Mouse (Mus musculus) c-Kit-positive CD71-positive TER-119-positive erythroid progenitor cells, embryonic 14.5 days (primary cell): ENCODE measurements around the gene Enho.

Experiments used
- DNase-seq: peaks from one replicate; pipeline ENCODE4 v3.0.0-alpha.2; 2013; ENCODE audit warnings: low spot score

The Enho gene

DNA sequence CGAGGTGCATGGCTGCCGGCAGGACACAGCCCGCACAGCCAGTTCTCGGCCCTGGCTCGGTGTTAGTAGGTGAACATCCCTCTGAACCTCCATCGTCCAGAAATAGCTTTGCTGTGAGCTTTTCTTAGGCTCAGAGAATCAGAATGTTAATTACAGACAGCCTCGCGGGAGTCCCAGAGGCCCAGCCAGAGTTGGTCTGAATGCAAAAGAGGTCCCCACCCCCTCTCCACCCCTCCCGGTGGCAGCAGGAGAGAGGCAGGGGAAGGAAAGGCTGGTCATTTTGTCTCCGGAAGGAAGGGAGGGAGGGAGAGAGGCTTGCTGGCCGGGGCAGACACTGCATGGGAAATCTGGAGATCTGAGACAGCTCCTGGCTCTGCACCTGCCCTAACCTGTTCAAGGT lies 8.7 kb downstream of the Enho start:
- DNase-seq = no peak

- no peak for DNase-seq
Measured at GRCm38 (mm10) chr4:41630196-41630595, 9.9 kb downstream of the Enho start.

DNA sequence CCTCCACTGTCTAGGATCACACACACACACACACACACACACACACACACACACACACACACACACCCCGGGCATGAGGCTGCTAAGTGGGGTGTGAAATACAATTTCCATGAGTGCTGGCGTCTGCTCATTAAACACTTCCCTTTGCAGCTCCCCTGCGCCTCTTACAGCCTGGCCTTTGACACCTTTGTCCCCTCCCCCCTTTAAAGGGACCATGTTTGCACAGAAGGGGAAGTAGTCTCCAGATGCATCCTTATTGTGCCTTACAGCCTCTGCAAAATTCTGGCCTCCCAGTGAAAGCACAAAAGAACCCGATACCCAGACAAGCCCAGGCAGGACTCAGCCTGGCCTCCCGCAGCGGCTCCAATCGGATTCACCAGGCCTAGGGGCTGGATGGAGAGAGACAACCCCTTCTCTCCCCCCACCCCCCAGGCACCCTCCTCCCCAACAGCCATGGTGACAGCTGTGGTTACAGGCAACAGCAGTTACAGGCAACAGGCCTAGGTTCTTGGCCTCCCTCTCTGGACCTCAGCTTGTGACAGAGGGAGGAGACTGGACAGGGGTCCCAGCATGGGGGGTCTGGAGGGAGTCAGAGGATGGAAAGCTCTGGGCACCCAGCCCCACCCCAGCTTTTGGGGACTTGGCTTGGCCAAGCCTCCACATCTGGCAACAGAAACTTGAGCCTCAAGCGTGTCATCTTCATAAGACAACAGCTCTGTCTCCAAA lies 11.8 kb downstream of the Enho start:
- no peak for DNase-seq

GRCm38 (mm10) chr4:41622071-41622470 lies 18.1 kb downstream of the Enho start:
- DNase-seq = no peak

DNA sequence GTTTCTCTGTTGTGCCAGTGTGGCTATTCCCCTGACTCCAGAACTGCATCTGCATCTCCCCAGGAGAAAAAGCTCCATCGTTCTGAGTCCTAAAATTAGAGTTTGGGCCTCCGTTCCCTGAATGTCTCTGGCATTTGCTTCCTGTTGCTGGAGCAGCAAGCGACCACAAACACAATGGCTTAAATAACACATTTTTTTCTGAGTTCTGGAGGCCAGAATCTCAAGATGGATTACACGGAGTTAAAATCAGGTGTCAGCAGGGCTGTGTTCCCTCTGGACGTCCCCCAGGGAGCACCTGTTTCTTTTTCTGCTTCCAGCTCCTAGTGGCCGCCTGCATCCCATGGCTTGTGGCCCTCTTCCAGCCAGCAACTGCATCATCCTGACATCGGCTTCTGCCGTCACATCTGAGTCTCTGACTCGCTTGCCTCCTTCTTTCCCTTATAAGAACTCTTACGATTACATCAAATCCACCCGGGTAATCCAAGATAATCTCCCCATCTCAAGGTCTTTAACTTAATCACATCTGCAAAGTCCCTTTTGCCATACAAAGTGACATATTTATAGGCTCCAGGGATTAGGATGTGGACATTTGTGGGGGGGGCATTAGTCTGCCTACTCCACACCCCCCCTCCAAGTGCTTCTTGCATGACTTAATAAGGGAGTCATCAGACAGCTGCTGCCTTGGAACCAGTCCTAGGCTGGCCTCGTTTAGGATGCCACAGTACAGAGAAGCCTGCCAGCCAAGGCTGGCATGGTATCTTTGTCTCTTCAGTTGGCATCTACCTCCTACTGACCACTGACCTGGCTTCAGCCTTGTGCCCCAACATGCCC lies 21.0 kb downstream of the Enho start:
- DNase-seq = no peak

- no peak for DNase-seq
Measured at GRCm38 (mm10) chr4:41615661-41616599, 24.2 kb downstream of the Enho start.

DNA sequence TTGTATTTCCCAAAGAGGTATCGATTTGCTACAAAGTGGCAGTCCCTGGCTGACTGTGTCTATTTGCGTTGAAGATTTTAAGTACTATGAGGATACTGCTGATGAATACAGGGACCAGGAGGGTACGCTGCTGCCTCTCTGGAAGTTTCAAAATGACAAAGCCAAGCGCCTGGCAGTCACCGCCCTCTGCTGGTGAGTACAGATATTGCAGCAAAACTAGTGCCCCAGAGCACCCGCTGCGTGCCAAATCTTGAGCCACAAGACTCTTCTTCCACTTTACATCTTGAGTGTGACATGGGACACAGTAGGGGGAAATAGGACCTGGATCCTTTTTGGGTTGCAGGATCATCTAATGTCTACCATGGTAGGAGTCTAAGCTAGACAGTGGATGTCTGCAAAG lies 26.0 kb downstream of the Enho start:
- peak; percentile 40 for DNase-seq

DNA sequence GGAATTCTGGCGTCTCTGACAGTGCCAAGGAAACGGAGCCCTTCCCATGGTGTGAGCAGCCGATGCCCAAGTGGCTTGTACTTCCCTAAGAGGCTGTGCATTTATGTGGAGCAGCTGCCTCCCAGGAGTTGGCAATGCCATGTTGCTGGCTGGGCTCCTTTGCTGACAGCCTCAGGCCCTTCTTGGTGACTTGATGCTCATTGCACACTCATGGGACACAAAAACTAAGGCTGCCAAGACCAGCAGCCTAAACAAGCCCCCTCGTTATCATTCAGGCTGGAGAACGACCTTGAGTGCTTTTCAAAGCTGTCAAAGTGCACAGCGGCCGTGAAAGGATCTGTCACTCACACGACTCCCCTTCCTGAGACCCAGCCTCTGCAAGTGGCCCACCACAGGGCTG lies 28.0 kb downstream of the Enho start:
- DNase-seq = no peak

DNA sequence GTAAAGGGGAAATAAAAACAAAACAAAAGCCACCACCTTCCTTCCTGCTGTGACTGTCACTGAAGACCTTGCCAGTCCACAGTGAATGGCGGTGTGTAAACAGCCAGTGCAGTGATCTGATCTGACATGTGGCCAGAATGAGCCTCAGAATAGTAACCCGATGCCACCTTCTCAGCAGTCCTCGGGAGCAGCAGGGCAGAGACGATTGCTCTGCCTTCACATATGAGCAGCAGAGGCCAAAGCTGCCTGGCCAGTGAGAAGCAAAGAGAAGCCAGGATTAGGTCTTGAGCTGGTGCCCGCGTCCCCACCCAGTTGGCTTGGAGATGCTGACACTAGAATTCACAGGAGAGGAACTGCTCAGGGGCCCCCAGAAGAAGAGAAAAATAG lies 29.5 kb downstream of the Enho start:
- DNase-seq = no peak

GRCm38 (mm10) chr4:41609681-41610593 lies 30.2 kb downstream of the Enho start:
- DNase-seq = no peak

- DNase-seq = peak; percentile 11
Measured at GRCm38 (mm10) chr4:41606784-41607183, 33.3 kb downstream of the Enho start.

DNA sequence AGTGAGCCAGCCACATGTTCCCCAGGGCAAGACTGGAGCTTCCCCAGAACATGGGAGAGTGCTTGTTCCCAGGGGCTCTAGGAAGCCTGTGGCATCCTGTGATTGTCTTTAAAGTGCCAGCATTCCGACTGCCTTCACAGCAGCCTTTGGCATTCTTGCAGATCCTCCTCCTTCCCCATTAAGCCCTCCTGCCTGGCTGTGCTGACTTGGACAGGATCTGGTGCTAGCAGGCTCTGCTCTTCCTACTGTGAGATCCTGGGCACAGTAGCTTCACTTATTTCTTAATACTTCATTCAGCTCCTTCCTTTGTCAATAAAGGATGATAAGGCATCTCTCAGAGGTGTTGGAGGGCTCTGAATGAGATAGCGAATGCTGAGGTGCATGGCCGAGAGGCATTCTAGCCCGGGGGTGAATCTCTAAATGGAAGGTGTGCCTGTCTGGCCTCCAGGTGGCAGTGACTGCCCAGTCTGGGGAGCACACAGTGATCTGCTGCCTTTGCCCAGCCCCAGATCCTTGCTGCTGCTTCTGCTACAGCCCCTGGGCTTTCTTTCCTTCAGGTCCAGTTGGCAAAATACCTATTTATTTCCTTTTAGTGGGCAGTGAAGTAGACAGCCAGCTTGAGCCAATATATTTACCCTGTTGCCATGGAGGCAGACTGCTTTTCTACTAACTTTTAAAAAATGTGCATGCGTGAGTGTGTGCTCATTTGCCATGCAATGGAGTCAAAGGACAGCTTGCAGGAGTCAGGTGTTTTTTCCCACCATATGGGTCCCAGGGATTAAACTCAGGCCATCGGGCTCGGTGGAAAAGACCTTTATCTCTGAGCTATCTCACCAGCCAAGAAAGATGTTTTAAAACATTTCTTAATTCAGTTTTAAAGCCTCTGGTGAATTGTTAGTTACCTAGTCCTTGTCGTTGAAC lies 35.4 kb downstream of the Enho start:
- no peak for DNase-seq

DNA sequence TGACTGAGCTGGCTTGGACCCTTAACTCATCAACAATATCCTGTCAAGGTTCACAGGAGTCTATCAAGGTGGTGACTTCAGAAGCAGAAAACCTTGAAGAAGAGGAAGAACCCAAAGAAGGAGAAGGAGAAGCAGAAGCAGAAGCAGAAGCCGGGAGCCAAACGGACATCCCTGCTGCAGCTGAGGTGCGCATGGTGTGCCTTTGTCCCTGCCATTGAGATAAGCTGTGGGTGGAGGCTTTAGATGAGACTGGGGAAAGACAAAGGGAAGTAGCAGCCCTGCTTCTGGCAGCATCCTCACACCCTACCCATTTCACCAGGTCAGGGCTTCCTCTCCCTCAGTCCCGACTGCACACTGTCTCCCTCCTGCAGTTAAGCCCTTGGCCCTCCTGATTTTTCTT lies 37.3 kb downstream of the Enho start:
- DNase-seq = no peak
